Mouse (Mus musculus): ENCODE measurements around the gene Hdhd3. TPM values are rescaled to one million over a fixed set of nuclear protein-coding genes. Genes with fewer than 3 reads are reported as not detected.
A peak's percentile ranks its signal among the peaks of the same experiment; 100 is the strongest.

The Hdhd3 gene
- polyA plus RNA-seq, 1 experiment from 2014 or later, result 17.7 TPM

GRCm38 (mm10) chr4:62487914-62488313 is 15.4 kb downstream of the Hdhd3 start:
- 93% methylated on average over 2 of the region's 2 CpGs for WGBS
- no peak overlapping the region for H3K4me2 ChIP-seq
- no peak for TF ChIP-seq CTCF (IDR thresholded peaks at IDR 0.05; ENCODE audit: low read depth)
- no peaks in the 10 kb centered on the region for H3K27me3 ChIP-seq (ENCODE audit: insufficient read depth, low read length)
- no peak for DNase-seq
- no peak for ATAC-seq (ENCODE audit: insufficient read depth)
- 0 out of 2 replicates have a peak, but pooled peaks cover 3% of the 10 kb centered on the region for H3K36me3 ChIP-seq (ENCODE audit: insufficient read depth)
- H3K27ac ChIP-seq (ENCODE audit: low read depth), result no peak overlapping the region
- H3K4me1 ChIP-seq (ENCODE audit: insufficient read depth), result no peaks in the 10 kb centered on the region
- no peaks in the 10 kb centered on the region for H3K9me3 ChIP-seq (ENCODE audit: low read depth, low read length)
- no peak overlapping the region for H3K9ac ChIP-seq
- no peak overlapping the region for H3K4me3 ChIP-seq (ENCODE audit: low read depth, low read length)

- Histone ChIP-seq H3K9me3 (ENCODE audit: low read depth, low read length) (no peaks in the 10 kb centered on the region), H3K9ac (no peak overlapping the region), H3K36me3 (ENCODE audit: insufficient read depth) (0 out of 2 replicates have a peak, but pooled peaks cover 3% of the 10 kb centered on the region), H3K4me2 (no peak overlapping the region), H3K27ac (ENCODE audit: low read depth) (no peak overlapping the region; the same call in 1 of the 2 replicates), H3K4me3 (ENCODE audit: low read depth, low read length) (no peak overlapping the region), H3K27me3 (ENCODE audit: insufficient read depth, low read length) (no peaks in the 10 kb centered on the region), H3K4me1 (ENCODE audit: insufficient read depth) (no peaks in the 10 kb centered on the region)
- TF ChIP-seq CTCF (IDR thresholded peaks at IDR 0.05; ENCODE audit: low read depth), result no peak
- DNase-seq, result no peak
- WGBS, result 78% methylated on average over 5 of the region's 5 CpGs
- ATAC-seq (ENCODE audit: insufficient read depth), result no peak
Observed at GRCm38 (mm10) chr4:62487172-62487571, 16.1 kb downstream of the Hdhd3 start.

GRCm38 (mm10) chr4:62486162-62486696 is 17.0 kb downstream of the Hdhd3 start:
- Histone ChIP-seq H3K9me3 (ENCODE audit: low read depth, low read length) (no peaks in the 10 kb centered on the region), H3K9ac (no peak overlapping the region), H3K27ac (ENCODE audit: low read depth) (no peak overlapping the region), H3K27me3 (ENCODE audit: insufficient read depth, low read length) (no peaks in the 10 kb centered on the region), H3K4me2 (no peak overlapping the region), H3K4me3 (ENCODE audit: low read depth, low read length) (no peak overlapping the region), H3K36me3 (ENCODE audit: insufficient read depth) (0 out of 2 replicates have a peak, but pooled peaks cover 3% of the 10 kb centered on the region), H3K4me1 (ENCODE audit: insufficient read depth) (no peaks in the 10 kb centered on the region)
- 87% methylated on average over 15 of the region's 15 CpGs for WGBS
- no peak for TF ChIP-seq CTCF (IDR thresholded peaks at IDR 0.05; ENCODE audit: low read depth)
- DNase-seq (no peak), ATAC-seq (ENCODE audit: insufficient read depth) (0 out of 2 replicates have a peak, but pooled peaks have one; percentile 4)

GRCm38 (mm10) chr4:62485450-62486161 is 17.7 kb downstream of the Hdhd3 start:
- no peaks in the 10 kb centered on the region for H3K27me3 ChIP-seq (ENCODE audit: insufficient read depth, low read length)
- H3K27ac ChIP-seq (ENCODE audit: low read depth), result no peak overlapping the region
- H3K4me2 ChIP-seq, result no peak overlapping the region
- no peaks in the 10 kb centered on the region for H3K9me3 ChIP-seq (ENCODE audit: low read depth, low read length)
- no peak overlapping the region for H3K4me3 ChIP-seq (ENCODE audit: low read depth, low read length)
- no peaks in the 10 kb centered on the region for H3K4me1 ChIP-seq (ENCODE audit: insufficient read depth)
- no peak for TF ChIP-seq CTCF (IDR thresholded peaks at IDR 0.05; ENCODE audit: low read depth)
- no peak for ATAC-seq (ENCODE audit: insufficient read depth)
- 83% methylated on average over 8 of the region's 8 CpGs for WGBS
- H3K9ac ChIP-seq, result no peak overlapping the region
- H3K36me3 ChIP-seq (ENCODE audit: insufficient read depth), result 0 out of 2 replicates have a peak, but pooled peaks cover 3% of the 10 kb centered on the region
- DNase-seq, result peak; percentile 20

DNA sequence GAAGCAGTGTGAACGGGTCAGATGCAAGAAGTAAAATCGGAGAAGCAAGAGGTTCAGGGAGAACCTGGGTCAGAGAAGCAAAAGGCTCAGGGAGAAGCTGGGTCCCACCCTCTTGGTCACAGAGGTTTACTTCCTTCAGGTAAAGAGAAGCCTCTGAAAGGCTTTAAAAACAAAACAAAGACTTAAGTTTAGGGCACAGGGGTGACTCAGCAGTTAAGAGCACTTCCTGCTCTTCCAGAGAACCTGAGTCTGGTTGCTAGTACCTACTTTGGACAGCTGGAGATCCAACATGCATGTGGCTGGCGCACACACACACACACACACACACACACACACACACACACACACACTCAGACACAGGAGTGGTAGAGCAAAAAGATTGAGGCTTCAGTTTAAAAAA is 18.3 kb downstream of the Hdhd3 start:
- Histone ChIP-seq H3K9me3 (ENCODE audit: low read depth, low read length) (no peaks in the 10 kb centered on the region), H3K36me3 (ENCODE audit: insufficient read depth) (0 out of 2 replicates have a peak, but pooled peaks cover 3% of the 10 kb centered on the region), H3K27ac (ENCODE audit: low read depth) (no peak overlapping the region), H3K27me3 (ENCODE audit: insufficient read depth, low read length) (0 out of 2 replicates have a peak, but pooled peaks cover 2% of the 10 kb centered on the region), H3K4me1 (ENCODE audit: insufficient read depth) (no peaks in the 10 kb centered on the region), H3K4me2 (no peak overlapping the region), H3K4me3 (ENCODE audit: low read depth, low read length) (no peak overlapping the region), H3K9ac (no peak overlapping the region)
- ATAC-seq (ENCODE audit: insufficient read depth) (no peak), DNase-seq (no peak)
- WGBS, result 88% methylated on average over 3 of the region's 3 CpGs
- TF ChIP-seq CTCF (IDR thresholded peaks at IDR 0.05; ENCODE audit: low read depth), result no peak

- Histone ChIP-seq H3K27ac (ENCODE audit: low read depth) (no peak overlapping the region), H3K27me3 (ENCODE audit: insufficient read depth, low read length) (0 out of 2 replicates have a peak, but pooled peaks cover 7% of the 10 kb centered on the region), H3K9ac (no peak overlapping the region), H3K4me1 (ENCODE audit: insufficient read depth) (0 out of 2 replicates have a peak, but pooled peaks cover 7% of the 10 kb centered on the region), H3K36me3 (ENCODE audit: insufficient read depth) (no peaks in the 10 kb centered on the region), H3K4me3 (ENCODE audit: low read depth, low read length) (peak overlapping the region; percentile 45), H3K4me2 (peak overlapping the region; percentile 69), H3K9me3 (ENCODE audit: low read depth, low read length) (no peaks in the 10 kb centered on the region)
- 32% methylated on average over 10 of the region's 10 CpGs for WGBS
- no peak for TF ChIP-seq CTCF (IDR thresholded peaks at IDR 0.05; ENCODE audit: low read depth)
- ATAC-seq (ENCODE audit: insufficient read depth), result peak; percentile 12; the same call in 1 of the 2 replicates
- peak; percentile 12 for DNase-seq
Observed at GRCm38 (mm10) chr4:62480709-62481605, 22.3 kb downstream of the Hdhd3 start.

Data from lung, embryonic 14.5 days (tissue).